Mouse (Mus musculus): ENCODE data around the gene Dip2c.

- TF ChIP-seq CTCF (IDR thresholded peaks at IDR 0.05; ENCODE audit: insufficient read depth, low read length): no peak
- no peak for TF ChIP-seq POLR2A (IDR thresholded peaks at IDR 0.05; ENCODE audit: borderline replicate concordance, extremely low read depth, low read depth, low read length)
Observed at GRCm38 (mm10) chr13:9632684-9633083, 356.4 kb downstream of the Dip2c start.
